Mouse (Mus musculus) monocyte, adult 5-6 weeks (primary cell): Measurements from ENCODE around the gene Tent5d. TPM values are rescaled to one million over a fixed set of nuclear protein-coding genes. Genes with fewer than 3 reads are reported as not detected.

Source experiments
- ATAC-seq: fragments of 153-309, 156-312 bp; replicated peaks from 2 replicates; pipeline ENCODE4 v1.8.0; 2017; ENCODE audit warnings: mild to moderate bottlenecking; ENCODE audit not compliant: low TSS enrichment, insufficient number of reproducible peaks, severe bottlenecking, poor library complexity, low FRiP score
- total RNA-seq: library from RNA; stranded (forward); fragments of 200-1000, 200-491, 200-594 nt; gene quantifications from 3 replicates; pipeline ENCODE4 v1.2.3, GENCODE M21; 2017

The Tent5d gene
- total RNA-seq, result not detected in 3 replicates

- no peak for ATAC-seq
These were observed at the start of gene Tent5d for GRCm38 (mm10) chrX:107792290-107792689. Tent5d (plus strand) TSS chrX:107792590.

DNA sequence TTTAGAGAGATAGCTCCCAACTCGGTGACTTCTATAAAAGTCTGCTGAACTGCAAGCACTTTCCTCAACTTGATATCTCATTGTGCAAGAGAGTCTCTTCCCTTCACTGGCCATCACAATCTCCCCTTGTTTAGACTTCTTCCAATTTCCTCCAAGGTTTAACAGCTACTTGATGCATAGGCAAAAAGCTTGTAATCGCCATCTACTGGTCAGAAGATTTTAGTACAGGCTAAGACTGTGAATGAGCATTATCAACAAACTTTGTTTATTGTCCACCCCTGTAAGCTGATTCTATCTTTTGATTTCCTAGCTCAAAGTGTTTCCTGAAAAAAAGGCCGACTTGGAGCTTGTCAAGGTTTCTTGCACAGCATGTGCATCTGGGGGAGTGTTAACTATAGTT is 24.5 kb upstream of the Tent5d start:
- no peak for ATAC-seq

DNA sequence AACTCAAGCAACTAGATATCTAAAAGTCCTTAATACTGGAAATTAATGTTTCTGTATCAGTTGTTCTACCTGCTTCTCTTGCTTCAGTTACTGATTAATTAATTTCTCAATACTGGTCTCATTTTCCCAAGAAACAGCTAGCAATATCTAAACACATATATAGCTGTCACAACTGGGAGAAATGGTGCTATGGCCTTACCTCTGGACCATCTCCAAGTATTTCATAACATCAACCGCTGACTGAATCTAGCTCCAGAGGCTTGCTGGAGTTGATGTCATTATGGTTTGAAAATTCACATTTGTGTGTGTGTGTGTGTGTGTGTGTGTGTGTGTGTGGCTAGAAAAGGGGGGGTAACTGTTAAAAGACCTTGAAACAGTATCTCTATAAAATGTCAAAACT is 2.3 kb upstream of the Tent5d start:
- ATAC-seq, result no peak

DNA sequence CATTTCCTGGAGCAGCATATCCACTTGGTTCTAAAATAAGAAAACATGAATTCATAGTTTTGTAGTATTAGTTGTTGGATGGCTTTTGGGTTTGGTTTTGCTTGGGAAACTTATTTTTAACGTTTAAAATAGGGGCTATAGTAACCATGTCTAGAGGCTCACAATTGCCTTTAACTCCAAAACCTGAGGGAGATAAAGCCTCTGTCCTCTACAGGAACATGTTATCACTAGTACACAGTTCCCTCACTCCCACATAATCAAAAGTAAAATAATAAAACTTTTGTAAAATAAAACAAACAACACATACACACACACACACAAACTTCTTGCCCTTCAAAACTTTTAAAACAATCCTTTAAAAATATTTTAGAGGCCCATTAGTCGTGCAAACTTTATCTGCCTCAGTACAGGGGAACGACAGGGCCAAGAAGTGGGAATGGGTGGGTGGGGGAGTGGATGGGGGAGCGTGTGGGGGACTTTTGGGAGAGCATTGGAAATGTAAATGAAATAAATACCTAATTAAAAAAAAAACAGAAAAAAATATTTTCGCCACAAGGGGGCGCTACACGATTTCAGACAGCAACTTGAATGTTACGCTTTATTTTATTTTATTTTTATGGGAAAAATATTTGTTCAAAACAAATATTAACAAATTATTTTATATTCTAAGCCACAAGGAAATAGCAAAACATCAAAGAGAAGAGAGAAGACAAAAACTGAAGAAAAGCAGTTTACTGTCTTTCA is 1.5 kb upstream of the Tent5d start:
- no peak for ATAC-seq

DNA sequence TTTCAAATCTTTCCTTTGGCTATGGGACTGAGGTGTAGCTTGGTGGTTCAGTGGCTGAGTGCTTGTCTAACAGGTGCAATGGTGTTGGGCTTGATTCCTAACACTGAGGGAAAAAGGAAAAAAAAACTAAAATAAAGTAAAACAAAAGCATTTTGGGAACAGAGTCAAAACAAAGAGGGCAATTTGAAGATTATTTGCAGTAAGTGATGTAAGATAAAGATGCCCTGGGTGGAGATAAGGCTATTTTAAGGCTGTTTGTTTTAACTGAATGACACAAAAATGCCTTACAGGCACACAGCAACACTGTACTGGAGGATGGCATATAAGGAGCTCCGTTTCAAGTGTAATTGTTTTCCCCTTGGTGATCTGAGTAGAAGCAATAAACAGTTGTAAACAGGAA is 3.4 kb downstream of the Tent5d start:
- no peak for ATAC-seq

DNA sequence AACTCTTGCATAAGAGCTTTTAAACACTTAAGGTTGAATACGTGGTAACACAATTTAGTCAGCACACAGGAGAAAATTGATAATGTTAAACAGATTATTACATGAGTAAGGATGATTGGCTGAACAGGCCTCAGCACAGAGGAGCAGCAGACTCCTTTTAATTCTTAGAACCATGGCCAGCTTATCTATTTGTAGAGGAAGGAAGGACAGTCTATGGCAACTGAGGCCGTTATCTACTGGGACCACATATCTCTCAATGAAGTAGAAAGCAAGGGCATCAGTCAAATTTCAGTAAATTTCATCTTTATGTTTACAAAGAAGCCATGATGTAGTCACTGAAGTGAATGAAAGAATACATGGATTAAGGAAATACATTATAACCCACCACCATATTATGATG is 4.5 kb downstream of the Tent5d start:
- ATAC-seq, result no peak

DNA sequence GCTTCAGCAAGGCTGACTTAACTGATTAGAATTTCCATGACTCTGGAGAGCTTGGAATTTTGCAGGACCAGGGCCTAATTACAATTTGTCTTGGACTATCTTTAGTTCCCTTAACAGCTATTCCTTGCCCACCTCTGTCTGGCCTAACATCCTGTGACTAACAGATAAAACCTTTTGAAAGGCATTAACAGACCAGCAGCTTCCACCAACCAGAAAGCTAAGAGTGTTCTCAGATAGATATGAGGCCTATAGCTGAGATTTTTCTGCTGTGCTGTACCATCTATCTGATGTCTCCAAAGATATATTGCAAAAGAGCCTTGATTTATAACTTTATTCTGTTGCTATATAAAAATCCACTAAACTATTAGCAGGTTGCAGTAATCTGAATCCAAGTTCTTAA is 19.7 kb downstream of the Tent5d start:
- ATAC-seq, result no peak

DNA sequence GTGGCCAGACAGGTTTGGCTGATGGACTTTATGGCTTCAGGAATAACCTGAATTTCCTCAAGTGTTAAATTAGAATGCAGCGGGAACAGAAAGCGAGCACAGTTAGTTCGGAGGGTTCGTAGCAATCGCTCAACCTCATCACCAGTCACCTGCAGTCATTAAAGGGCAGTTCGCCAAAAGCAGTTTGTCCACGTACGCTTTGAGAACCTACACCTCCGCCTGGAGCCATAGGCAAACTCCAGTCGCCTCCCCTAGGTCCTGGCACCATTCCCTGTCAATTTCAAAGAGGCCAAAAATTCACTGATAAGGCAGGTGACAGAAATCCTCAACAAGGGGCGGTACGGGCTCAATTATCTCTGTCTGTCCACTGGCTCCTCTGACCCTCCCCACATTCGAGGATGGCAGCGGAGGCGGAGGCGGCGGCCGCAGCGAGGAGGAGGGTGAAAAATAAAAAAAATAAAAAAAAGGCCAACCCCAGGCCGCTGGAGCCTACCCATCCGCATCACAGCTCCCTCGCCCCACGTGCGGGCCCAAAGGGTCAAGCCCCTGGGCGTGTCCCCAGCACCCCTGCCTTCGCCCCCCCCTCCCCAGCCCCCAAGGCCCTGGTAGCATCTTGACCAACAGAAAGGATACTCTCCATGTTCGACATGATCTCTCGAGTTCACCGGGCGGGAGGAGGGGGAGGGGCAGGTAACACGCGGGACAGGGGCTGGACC is 23.3 kb downstream of the Tent5d start:
- ATAC-seq, result peak; percentile 30; the same call in 1 of the 2 replicates

- ATAC-seq, result peak; percentile 100
These were observed 23.8 kb downstream of the Tent5d start, which contains the start of gene 2610002M06Rik for GRCm38 (mm10) chrX:107816218-107816554. 2610002M06Rik (minus strand) TSS chrX:107816334.

GRCm38 (mm10) chrX:107816726-107817125 is 24.3 kb downstream of the Tent5d start:
- ATAC-seq, result no peak

DNA sequence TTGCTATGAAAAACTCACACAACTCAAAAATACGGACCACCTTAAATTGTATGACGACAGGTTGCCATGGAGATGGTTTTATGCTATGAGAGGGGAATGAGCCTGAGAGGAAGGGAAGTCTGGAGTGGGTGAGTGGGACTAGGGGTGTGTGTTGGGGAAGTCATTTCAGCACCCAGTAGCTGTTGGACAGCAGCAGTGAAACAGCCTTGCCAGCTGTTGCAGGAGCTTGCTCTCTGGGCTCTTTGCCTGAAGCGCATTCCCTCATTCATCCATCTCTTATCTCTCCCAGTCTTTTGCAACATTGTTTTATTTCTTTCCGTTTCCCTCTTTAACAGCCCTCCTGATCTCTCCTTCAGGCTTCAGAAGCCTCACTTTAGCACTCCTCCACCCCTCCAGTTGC is 65.8 kb downstream of the Tent5d start:
- ATAC-seq, result no peak

Other genes starting within 250 kb of the Tent5d start
- gene Tbx22, start 124.6 kb upstream of the Tent5d start, total RNA-seq, result not detected in 3 replicates
- 4.3 to 11.7 TPM (median 10.8 TPM) in 3 replicates for gene 2610002M06Rik, start 23.7 kb downstream of the Tent5d start, total RNA-seq
- not detected in 3 replicates for gene Gm732, start 155.9 kb downstream of the Tent5d start, total RNA-seq